Mouse (Mus musculus) stomach, postnatal 0 days (tissue): ENCODE results near the gene Synpo2l. TPM values are rescaled to one million over a fixed set of nuclear protein-coding genes. Genes with fewer than 3 reads are reported as not detected.
"Not testable (repeated sequence)": the region's sequence is repeated elsewhere in the genome, so short reads cannot be mapped to it uniquely, and the experiment has no call there.

Source experiments
- ATAC-seq: fragments of 200-750 bp; cut with Nextera tagmentation; 2 replicates; pipeline ENCODE4 v1.8.0; 2017; ENCODE audit not compliant: low FRiP score, low TSS enrichment
- DNase-seq: peaks from one replicate; pipeline ENCODE4 v3.0.0-alpha.2; 2016; ENCODE audit warnings: low spot score
- H3K27ac ChIP-seq: fragments of 300-500 bp; sonication (generic); replicated peaks from 2 replicates; pipeline ENCODE4 v1.5.1; 2014; ENCODE audit warnings: mild to moderate bottlenecking, control low read depth
- H3K27me3 ChIP-seq: fragments of 300-500 bp; sonication (generic); 2 replicates; pipeline ENCODE4 v1.6.1; 2014; ENCODE audit warnings: low read length; ENCODE audit not compliant: control insufficient read depth, insufficient read depth
- H3K36me3 ChIP-seq: fragments of 300-500 bp; sonication (generic); 2 replicates; pipeline ENCODE4 v1.6.1; 2014; ENCODE audit warnings: low read length, mixed read lengths; ENCODE audit not compliant: control insufficient read depth, insufficient read depth
- H3K4me1 ChIP-seq: fragments of 300-500 bp; sonication (generic); replicated peaks from 2 replicates; pipeline ENCODE4 v1.6.1; 2014; ENCODE audit warnings: antibody characterized with exemption; ENCODE audit not compliant: control insufficient read depth, insufficient read depth
- H3K4me2 ChIP-seq: fragments of 300-500 bp; sonication (generic); replicated peaks from 2 replicates; pipeline ENCODE4 v1.6.1; 2014; ENCODE audit warnings: low read depth, mild to moderate bottlenecking, control low read depth, moderate library complexity
- H3K4me3 ChIP-seq: fragments of 300-500 bp; sonication (generic); 2 replicates; pipeline ENCODE4 v1.5.1; 2014; ENCODE audit warnings: low read depth, low read length, control low read depth
- H3K9ac ChIP-seq: fragments of 300-500 bp; sonication (generic); 2 replicates; pipeline ENCODE4 v1.6.1; 2014; ENCODE audit warnings: mild to moderate bottlenecking, low read length, control low read depth, mixed read lengths
- H3K9me3 ChIP-seq: fragments of 300-500 bp; sonication (generic); 2 replicates; pipeline ENCODE4 v1.6.1; 2016; ENCODE audit warnings: low read length; ENCODE audit not compliant: control insufficient read depth
- CTCF ChIP-seq: IDR thresholded peaks from 2 replicates; pipeline ENCODE4 v1.5.1; 2016; ENCODE audit warnings: antibody characterized with exemption, low read depth, mild to moderate bottlenecking, moderate library complexity
- EP300 ChIP-seq: optimal IDR thresholded peaks from 2 replicates; pipeline ENCODE3; 2016; ENCODE audit warnings: antibody characterized with exemption
- WGBS: fragments of 180-500 bp; shearing (Covaris S2); extraction: QIAGEN DNeasy Blood & Tissue Kit; methylation state at CpG from one replicate; pipeline ENCODE4 v1.1.7; 2014; 5-methylcytosine and 5-hydroxymethylcytosine counted together
- polyA plus RNA-seq: library from polyadenylated mRNA; unstranded; fragments of >200 nt; fragmentation: Nextera tagmentation; extraction: Ambion mirVana; gene quantifications from 2 replicates; pipeline ENCODE4 v1.2.1, GENCODE M21; 2015

The Synpo2l gene
- 0.30 and 0.42 TPM in 2 replicates for polyA plus RNA-seq

DNA sequence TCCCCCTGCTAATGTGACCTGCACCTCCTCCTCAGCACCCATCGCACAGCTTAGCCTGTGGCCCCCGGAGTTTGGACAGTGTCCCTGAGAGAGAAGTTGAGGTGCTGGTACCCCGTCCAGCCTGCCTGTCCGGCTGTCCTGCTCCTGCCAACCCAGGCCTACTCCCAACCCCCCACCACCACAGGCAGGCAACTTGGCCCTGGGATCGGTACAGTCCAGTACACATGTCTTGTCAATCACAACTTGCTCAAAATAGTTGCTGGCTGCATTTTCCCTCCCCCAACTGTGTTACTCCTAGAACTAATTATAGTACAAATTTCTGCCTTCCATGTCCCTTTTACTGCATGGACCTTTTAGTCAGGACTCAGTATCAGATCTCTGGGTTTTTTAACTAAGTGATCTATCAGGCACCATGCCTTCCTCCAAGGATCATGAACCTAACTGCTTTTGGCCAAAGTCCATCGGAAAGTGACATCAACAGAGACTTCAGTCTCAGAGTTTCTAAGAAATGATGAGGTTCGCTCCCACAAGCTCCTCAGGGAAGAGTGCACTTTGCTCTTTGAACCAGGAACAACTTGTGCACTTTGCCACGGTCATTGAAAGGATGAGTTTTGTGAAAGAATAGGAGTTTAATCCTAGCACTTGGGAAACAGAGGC lies at the start of gene Synpo2l:
Synpo2l (minus strand) TSS at position 201 of the 657 bp plus-strand sequence.
- H3K36me3 ChIP-seq = no peaks in the 10 kb centered on the region
- H3K9me3 ChIP-seq = no peaks in the 10 kb centered on the region
- DNase-seq = no peak
- no peak within 1 kb of the TSS for H3K4me2 ChIP-seq
- no peak within 1 kb of the TSS for H3K4me3 ChIP-seq
- peak within 1 kb of the TSS; percentile 75 for H3K27ac ChIP-seq
- 76% methylated on average over 8 of the region's 8 CpGs for WGBS
- no peaks in the 10 kb centered on the region for H3K4me1 ChIP-seq
- no peaks in the 10 kb centered on the region for H3K27me3 ChIP-seq
- no peak for TF ChIP-seq CTCF
- TF ChIP-seq EP300 = no peak
- H3K9ac ChIP-seq = no peak within 1 kb of the TSS
- ATAC-seq = no peak

DNA sequence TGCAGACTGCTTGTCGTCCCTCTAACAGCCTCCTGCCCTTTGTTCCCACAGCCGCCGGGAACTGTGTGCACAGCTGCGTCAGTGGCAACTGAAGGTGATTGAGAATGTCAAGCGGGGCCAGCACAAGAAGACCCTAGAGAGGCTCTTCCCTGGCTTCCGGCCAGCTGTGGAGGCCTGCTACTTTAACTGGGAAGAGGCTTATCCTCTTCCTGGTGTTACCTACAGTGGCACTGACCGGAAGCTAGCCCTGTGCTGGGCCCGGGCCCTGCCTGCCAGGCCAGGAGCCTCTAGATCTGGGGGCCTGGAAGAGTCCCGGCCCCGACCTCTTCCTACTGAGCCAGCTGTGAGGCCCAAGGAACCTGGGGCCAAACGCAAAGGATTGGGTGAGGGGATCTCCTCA lies 45.7 kb upstream of the Synpo2l start:
- Histone ChIP-seq H3K9me3 (no peaks in the 10 kb centered on the region), H3K9ac (no peak overlapping the region), H3K27me3 (no peaks in the 10 kb centered on the region), H3K4me1 (peaks cover 2% of the 10 kb centered on the region), H3K4me2 (no peak overlapping the region), H3K36me3 (peaks cover 58% of the 10 kb centered on the region), H3K27ac (no peak overlapping the region), H3K4me3 (no peak overlapping the region)
- peak; percentile 47 for ATAC-seq
- WGBS = 54% methylated on average over 11 of the region's 11 CpGs
- TF ChIP-seq EP300 = no peak
- TF ChIP-seq CTCF = no peak
- peak; percentile 59 for DNase-seq

DNA sequence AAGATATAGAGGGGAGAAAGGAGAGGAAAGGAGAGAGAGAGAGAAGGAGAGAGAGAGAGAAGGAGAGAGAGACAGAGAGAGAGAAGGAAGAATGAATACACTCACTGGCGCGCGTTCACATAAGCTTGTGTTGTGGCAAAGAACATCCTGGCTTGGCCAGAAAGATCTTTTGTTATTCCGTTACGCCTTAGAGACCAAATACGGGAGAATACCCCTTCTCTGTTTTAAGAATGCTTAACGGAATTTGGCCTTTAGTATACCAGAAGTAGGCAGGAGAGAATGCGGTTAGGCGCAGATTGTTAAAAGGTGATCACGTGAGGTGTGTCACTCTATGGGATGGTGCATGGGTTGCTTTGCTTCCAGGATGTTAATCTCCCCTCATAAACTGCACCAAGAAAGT lies 40.1 kb upstream of the Synpo2l start:
- DNase-seq (no peak), ATAC-seq (no peak)
- Histone ChIP-seq H3K4me3 (peak overlapping the region; percentile 100), H3K36me3 (peaks cover 19% of the 10 kb centered on the region), H3K27me3 (no peaks in the 10 kb centered on the region), H3K4me1 (peaks cover 5% of the 10 kb centered on the region), H3K27ac (peak overlapping the region; percentile 94), H3K4me2 (peak overlapping the region; percentile 87), H3K9ac (peak overlapping the region; percentile 97), H3K9me3 (no peaks in the 10 kb centered on the region)
- WGBS = 3% methylated on average over 10 of the region's 10 CpGs
- TF ChIP-seq CTCF (no peak), EP300 (no peak)

DNA sequence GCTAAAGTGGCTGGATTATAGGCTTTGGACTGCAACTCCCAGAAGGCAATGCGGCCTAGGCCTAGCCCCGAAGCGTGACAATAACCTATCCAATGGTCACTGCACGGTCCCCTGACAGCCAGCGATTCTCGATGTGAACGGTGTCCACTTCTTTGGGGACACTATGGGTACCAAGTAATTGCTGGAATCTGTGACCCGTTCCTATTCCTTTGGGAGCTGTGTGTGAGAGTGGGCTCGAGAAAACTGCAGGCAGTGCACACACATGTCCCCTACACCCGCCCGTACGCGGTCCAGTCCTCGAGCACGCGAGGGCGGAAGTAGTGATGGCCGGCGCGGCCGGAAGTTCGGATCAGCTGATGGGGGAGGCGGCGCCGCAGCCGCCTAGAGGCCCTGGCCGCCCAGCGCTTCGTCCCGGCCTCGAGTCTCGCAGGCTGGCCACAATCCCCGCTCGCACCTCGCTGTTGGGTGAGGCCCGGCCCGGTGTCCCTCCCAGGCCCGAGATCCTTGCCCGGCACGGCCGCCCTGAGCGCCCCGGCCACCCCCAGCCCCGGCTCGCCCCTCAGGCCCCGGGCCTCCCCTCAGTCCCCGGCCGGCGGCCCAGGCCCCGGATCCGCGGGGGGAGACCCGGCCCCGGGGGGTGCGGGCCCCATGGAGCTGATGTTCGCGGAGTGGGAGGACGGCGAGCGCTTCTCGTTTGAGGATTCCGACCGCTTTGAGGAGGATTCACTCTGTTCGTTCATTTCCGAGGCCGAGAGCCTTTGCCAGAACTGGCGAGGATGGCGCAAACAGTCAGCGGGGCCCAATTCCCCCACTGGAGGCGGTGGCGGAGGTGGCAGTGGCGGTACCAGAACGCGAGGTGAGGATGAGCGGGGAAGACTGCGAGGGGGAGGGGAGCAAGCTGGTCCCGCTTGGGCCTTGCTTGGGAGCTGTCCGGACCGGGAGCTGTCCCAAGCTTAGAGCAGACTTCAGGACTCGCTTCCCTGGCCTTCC lies 39.3 kb upstream of the Synpo2l start, which contains the start of gene Zswim8:
Zswim8 (plus strand) TSS at position 352 of the 990 bp plus-strand sequence.
- Histone ChIP-seq H3K4me3 (peak within 1 kb of the TSS; percentile 100), H3K27ac (peak within 1 kb of the TSS; percentile 94), H3K4me1 (peaks cover 5% of the 10 kb centered on the region), H3K4me2 (peak within 1 kb of the TSS; percentile 87), H3K9me3 (no peaks in the 10 kb centered on the region), H3K27me3 (no peaks in the 10 kb centered on the region), H3K36me3 (peaks cover 13% of the 10 kb centered on the region), H3K9ac (peak within 1 kb of the TSS; percentile 97)
- TF ChIP-seq EP300 (no peak), CTCF (peak; percentile 22)
- peak; percentile 93 for ATAC-seq
- under 1% methylated on average over 74 of the region's 80 CpGs for WGBS
- peak; percentile 92 for DNase-seq

DNA sequence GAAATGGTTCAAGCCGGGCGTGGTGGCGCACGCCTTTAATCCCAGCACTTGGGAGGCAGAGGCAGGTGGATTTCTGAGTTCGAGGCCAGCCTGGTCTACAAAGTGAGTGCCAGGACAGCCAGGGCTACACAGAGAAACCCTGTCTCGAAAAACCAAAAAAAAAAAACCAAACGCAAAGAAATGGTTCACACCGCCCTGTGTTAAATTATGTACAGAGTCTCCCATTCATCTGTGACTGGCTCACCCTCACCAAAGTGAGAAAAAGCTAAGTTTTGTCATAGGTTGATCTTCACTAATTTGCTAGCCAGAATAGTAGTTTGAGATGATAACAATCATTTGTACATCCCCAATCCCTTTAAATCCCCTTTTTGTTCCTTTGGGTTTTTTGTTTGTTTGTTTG lies 35.3 kb upstream of the Synpo2l start:
- not testable (repeated sequence) for H3K36me3 ChIP-seq, DNase-seq, H3K9me3 ChIP-seq, H3K27me3 ChIP-seq, ATAC-seq, H3K4me1 ChIP-seq
- peak overlapping the region; percentile 73 for H3K4me3 ChIP-seq
- 9% methylated on average over 7 of the region's 8 CpGs for WGBS
- peak overlapping the region; percentile 93 for H3K27ac ChIP-seq
- peak overlapping the region; percentile 86 for H3K9ac ChIP-seq
- H3K4me2 ChIP-seq = peak overlapping the region; percentile 60
